22 mouse cellular contexts compared by ENCODE assay signal in the genomic region with DNA sequence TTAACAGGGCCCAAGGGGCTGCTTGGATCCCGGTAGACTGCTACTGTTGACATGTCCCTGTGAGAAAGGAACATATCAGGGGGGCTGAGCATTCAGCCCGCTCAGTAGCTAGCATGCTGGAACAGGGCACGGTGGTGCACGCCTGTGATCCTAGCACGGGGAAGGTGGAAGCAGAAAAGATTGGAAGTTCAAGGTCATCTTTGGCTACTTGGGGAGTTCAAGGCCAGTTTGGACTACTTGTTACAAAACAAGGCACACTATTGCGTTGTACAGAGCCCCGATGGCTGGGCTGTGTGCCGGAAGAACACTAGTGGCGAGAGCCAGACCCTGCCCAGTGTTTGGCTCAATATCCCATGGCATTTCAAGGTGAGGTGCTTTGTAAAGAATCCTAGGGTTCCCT. TPM values are rescaled to one million over a fixed set of nuclear protein-coding genes. Genes with fewer than 3 reads are reported as not detected.
DNase-seq lines count a peak whose midpoint lies in the region; ATAC-seq lines count a peak whose summit lies in the region.
"Had no signal": no experiment of that assay in that cellular context is flagged by ENCODE, and none has a peak within 500 bp of the region (broad histone marks: within the 10 kb centered on the region; RNA-seq: fewer than 3 reads in every experiment).

No protein-coding gene starts in this region.

- peaks cover 63% of the 10 kb centered on the region for H3K36me3 ChIP-seq in megakaryocyte, embryonic 14.5 days (replicated peaks; ENCODE audit: low read length)
- H3K36me3 ChIP-seq in forebrain, embryonic 16.5 days (ENCODE audit: control insufficient read depth, insufficient read depth) = no peaks in the 10 kb centered on the region
- H3K36me3 ChIP-seq: embryonic facial prominence, embryonic 15.5 days; forebrain, embryonic 10.5 days; hindbrain, embryonic 13.5 days had no signal

- H3K4me1 ChIP-seq in megakaryocyte, embryonic 14.5 days = peaks cover 88% of the 10 kb centered on the region
- peaks cover 15% of the 10 kb centered on the region for H3K4me1 ChIP-seq in brown adipose tissue, adult 24 weeks (ENCODE audit: control insufficient read depth, insufficient read depth, insufficient read length, low read length)
- H3K4me1 ChIP-seq in forebrain, embryonic 16.5 days (replicated peaks; ENCODE audit: control insufficient read depth, insufficient read depth, low read length) = peaks cover 9% of the 10 kb centered on the region

- no peak overlapping the region for H3K9ac ChIP-seq in forebrain, embryonic 16.5 days (replicated peaks; ENCODE audit: low read depth, low read length)
- H3K9ac ChIP-seq: embryonic facial prominence, embryonic 15.5 days; hindbrain, embryonic 13.5 days had no signal

- peak overlapping the region; percentile 50; the same call in 1 of the 2 replicates for H3K27ac ChIP-seq in brown adipose tissue, adult 24 weeks (replicated peaks; ENCODE audit: low read depth, low read length)
- H3K27ac ChIP-seq in forebrain, embryonic 16.5 days (ENCODE audit: low read length) = no peak overlapping the region
- H3K27ac ChIP-seq: embryonic facial prominence, embryonic 15.5 days; forebrain, embryonic 10.5 days; hindbrain, embryonic 13.5 days; hindbrain, postnatal 0 days had no signal

- DNase-seq in adrenal gland, postnatal 36 days = peak; percentile 22 to 26
- DNase-seq in adrenal gland, adult 2 months = no peak
- DNase-seq in ES-CJ7 (ENCODE audit: low read depth, low spot score) = peak; percentile 71
- DNase-seq: adrenal gland, postnatal 25 days; cerebellum, adult 11 months; cerebellum, adult 8-10 months; cerebellum, postnatal 14 days; embryo, embryonic 11 days; heart, postnatal 14 days; kidney, adult 11 months had no signal

- H3K4me2 ChIP-seq in forebrain, embryonic 16.5 days (ENCODE audit: low read length) = no peak overlapping the region
- H3K4me2 ChIP-seq: embryonic facial prominence, embryonic 15.5 days; hindbrain, embryonic 13.5 days had no signal

- peak overlapping the region; percentile 44 for H3K4me3 ChIP-seq in megakaryocyte, embryonic 14.5 days (replicated peaks)
- no peak overlapping the region for H3K4me3 ChIP-seq in brown adipose tissue, adult 24 weeks (ENCODE audit: insufficient read depth, low read depth, low read length)
- no peak overlapping the region for H3K4me3 ChIP-seq in forebrain, embryonic 16.5 days (replicated peaks; ENCODE audit: low read length)
- H3K4me3 ChIP-seq: embryonic facial prominence, embryonic 15.5 days; erythroblast, embryonic 14.5 days; forebrain, embryonic 10.5 days; hindbrain, embryonic 13.5 days had no signal

- no peaks in the 10 kb centered on the region for H3K9me3 ChIP-seq in megakaryocyte, embryonic 14.5 days
- H3K9me3 ChIP-seq in forebrain, embryonic 16.5 days (ENCODE audit: control insufficient read depth, low read length) = no peaks in the 10 kb centered on the region
- H3K9me3 ChIP-seq: embryonic facial prominence, embryonic 15.5 days; forebrain, embryonic 10.5 days; hindbrain, embryonic 13.5 days had no signal

- WGBS in forebrain, embryonic 16.5 days = 85% methylated on average over 9 of the region's 9 CpGs

- no peak for ATAC-seq in megakaryocyte, adult 5-6 weeks (ENCODE audit: poor library complexity, severe bottlenecking)
- no peak for ATAC-seq in forebrain, embryonic 16.5 days
- ATAC-seq: activated CD4-positive, CD25-positive, alpha-beta regulatory T cell, adult 4 months; forebrain, embryonic 14.5 days; hindbrain, postnatal 0 days had no signal

- peaks cover 5% of the 10 kb centered on the region for H3K27me3 ChIP-seq in megakaryocyte, embryonic 14.5 days (replicated peaks)
- no peaks in the 10 kb centered on the region for H3K27me3 ChIP-seq in forebrain, embryonic 16.5 days (replicated peaks; ENCODE audit: control insufficient read depth, insufficient read depth, low read length)
- H3K27me3 ChIP-seq: CH12.LX; embryonic facial prominence, embryonic 15.5 days; hindbrain, embryonic 13.5 days had no signal

RNA-seq across cellular contexts. Expression of a gene that starts 28.5 kb away (rescaled TPM):
- total RNA-seq in adrenal gland, postnatal 36 days (2021) = 100 to 1,000 TPM; 147 to 148 TPM
- 100 to 1,000 TPM in 1 of 2 experiments, 10 to 100 TPM in 1; 94.0 to 149 TPM for total RNA-seq in adrenal gland, adult 2 months (2021)
- polyA plus RNA-seq in adrenal gland, adult 2 months (2012; rRNA removed) = 161 and 183 TPM in 2 replicates
- polyA plus RNA-seq in megakaryocyte, embryonic 14.5 days (2012; ENCODE audit: insufficient read depth, low replicate concordance) = 27.5 and 103 TPM in 2 replicates
- total RNA-seq in megakaryocyte, adult 5-6 weeks (2015) = 317 and 383 TPM in 2 replicates
- 479 and 534 TPM in 2 replicates for total RNA-seq in megakaryocyte, adult 5-6 weeks (2017)
- 105 and 132 TPM in 2 replicates for polyA plus RNA-seq in brown adipose tissue, adult 24 weeks (2012; ENCODE audit: insufficient read depth, insufficient read length, missing spikeins)
- 571 and 653 TPM in 2 replicates for polyA plus RNA-seq in forebrain, embryonic 16.5 days (2015; fragmentation: Nextera tagmentation; extraction: Ambion mirVana)

RNA-seq across cellular contexts. Expression of a gene that starts 29.8 kb away (rescaled TPM):
- total RNA-seq in adrenal gland, postnatal 36 days (2021) = 10 to 100 TPM; 22.1 to 78.4 TPM
- 100 to 1,000 TPM in 1 of 2 experiments, 10 to 100 TPM in 1; 36.4 to 108 TPM for total RNA-seq in adrenal gland, adult 2 months (2021)
- 32.2 and 33.7 TPM in 2 replicates for polyA plus RNA-seq in adrenal gland, adult 2 months (2012; rRNA removed)
- 228 and 253 TPM in 2 replicates for polyA plus RNA-seq in megakaryocyte, embryonic 14.5 days (2012; ENCODE audit: insufficient read depth, low replicate concordance)
- total RNA-seq in megakaryocyte, adult 5-6 weeks (2015) = 19.9 and 22.6 TPM in 2 replicates
- 3.7 and 5.8 TPM in 2 replicates for total RNA-seq in megakaryocyte, adult 5-6 weeks (2017)
- 36.2 and 74.0 TPM in 2 replicates for polyA plus RNA-seq in brown adipose tissue, adult 24 weeks (2012; ENCODE audit: insufficient read depth, insufficient read length, missing spikeins)
- 37.9 and 52.0 TPM in 2 replicates for polyA plus RNA-seq in forebrain, embryonic 16.5 days (2015; fragmentation: Nextera tagmentation; extraction: Ambion mirVana)

RNA-seq across cellular contexts. Expression of a gene that starts 53.0 kb away (rescaled TPM):
- total RNA-seq in adrenal gland, postnatal 36 days (2021) = under 1 TPM; 0.20 to 0.50 TPM
- under 1 TPM; 0.14 to 0.62 TPM for total RNA-seq in adrenal gland, adult 2 months (2021)
- polyA plus RNA-seq in adrenal gland, adult 2 months (2012; rRNA removed) = 0.30 and 0.31 TPM in 2 replicates
- 3.4 and 22.3 TPM in 2 replicates for polyA plus RNA-seq in megakaryocyte, embryonic 14.5 days (2012; ENCODE audit: insufficient read depth, low replicate concordance)
- total RNA-seq in megakaryocyte, adult 5-6 weeks (2015) = 52.2 and 62.4 TPM in 2 replicates
- total RNA-seq in megakaryocyte, adult 5-6 weeks (2017) = 104 and 105 TPM in 2 replicates
- 0.32 TPM in 1 of 2 replicates, not detected in the other for polyA plus RNA-seq in brown adipose tissue, adult 24 weeks (2012; ENCODE audit: insufficient read depth, insufficient read length, missing spikeins)
- polyA plus RNA-seq in forebrain, embryonic 16.5 days (2015; fragmentation: Nextera tagmentation; extraction: Ambion mirVana) = not detected in 2 replicates
- polyA plus RNA-seq: activated CD4-positive, CD25-positive, alpha-beta regulatory T cell, adult 4 months; forebrain, embryonic 14.5 days had no signal

RNA-seq across cellular contexts. Expression of a gene that starts 53.2 kb away (rescaled TPM):
- total RNA-seq in adrenal gland, postnatal 36 days (2021) = 10 to 100 TPM; 53.4 to 55.9 TPM
- total RNA-seq in adrenal gland, adult 2 months (2021) = 10 to 100 TPM; 50.5 to 52.6 TPM
- 151 and 161 TPM in 2 replicates for polyA plus RNA-seq in adrenal gland, adult 2 months (2012; rRNA removed)
- polyA plus RNA-seq in megakaryocyte, embryonic 14.5 days (2012; ENCODE audit: insufficient read depth, low replicate concordance) = 32.2 and 64.5 TPM in 2 replicates
- 312 and 327 TPM in 2 replicates for total RNA-seq in megakaryocyte, adult 5-6 weeks (2015)
- 237 and 269 TPM in 2 replicates for total RNA-seq in megakaryocyte, adult 5-6 weeks (2017)
- polyA plus RNA-seq in brown adipose tissue, adult 24 weeks (2012; ENCODE audit: insufficient read depth, insufficient read length, missing spikeins) = 47.3 and 49.3 TPM in 2 replicates
- polyA plus RNA-seq in forebrain, embryonic 16.5 days (2015; fragmentation: Nextera tagmentation; extraction: Ambion mirVana) = 129 and 136 TPM in 2 replicates
